Mouse (Mus musculus) gastrocnemius, adult 2 months (tissue): ENCODE results near the gene Fez1. TPM values are rescaled to one million over a fixed set of nuclear protein-coding genes. Genes with fewer than 3 reads are reported as not detected.
A peak's percentile ranks its signal among the peaks of the same experiment; 100 is the strongest.

Source experiments
- DNase-seq: peaks from one replicate; pipeline ENCODE4 v3.0.0; 2022
- H3K27ac ChIP-seq: fragments of 200-600 bp; 2 replicates; pipeline ENCODE4 v1.8.1; 2022; ENCODE audit warnings: mild to moderate bottlenecking
- H3K4me3 ChIP-seq: fragments of 200-600 bp; 2 replicates; pipeline ENCODE4 v1.8.1; 2022; ENCODE audit warnings: mild to moderate bottlenecking, moderate library complexity
- CTCF ChIP-seq: fragments of 200-600 bp; IDR thresholded peaks from 2 replicates; pipeline ENCODE4 v1.8.1; 2022; ENCODE audit warnings: antibody characterized with exemption, mild to moderate bottlenecking, moderate library complexity
- intact Hi-C: fragments of 180-260 bp; cut with DNase I; formaldehyde crosslinking; loops from one replicate; pipeline ENCODE4 v1.15.1; 2025
- total RNA-seq, 2 experiments: library from RNA; stranded (reverse); gene quantifications; 2 replicates each; pipeline ENCODE4 v1.2.3; 2021

Fez1 gene
- total RNA-seq, 2 experiments from 2014 or later = 4.2 to 4.7 TPM

- H3K27ac ChIP-seq = peak overlapping the region; percentile 21; the same call in 1 of the 2 replicates
- DNase-seq = no peak
- no peak for TF ChIP-seq CTCF
- intact Hi-C loops = no loop called here
- H3K4me3 ChIP-seq = no peak overlapping the region
Measured at GRCm38 (mm10) chr9:36918582-36918981, 96.9 kb downstream of the Fez1 start.

GRCm38 (mm10) chr9:36919472-36919871, 97.8 kb downstream of the Fez1 start:
- no peak overlapping the region for H3K4me3 ChIP-seq
- no peak for DNase-seq
- H3K27ac ChIP-seq = peak overlapping the region; percentile 16; the same call in 1 of the 2 replicates
- intact Hi-C loops = no loop called here
- no peak for TF ChIP-seq CTCF

GRCm38 (mm10) chr9:36921718-36922415, 100.2 kb downstream of the Fez1 start:
- H3K4me3 ChIP-seq = no peak overlapping the region
- intact Hi-C loops = no loop called here
- no peak overlapping the region for H3K27ac ChIP-seq
- no peak for TF ChIP-seq CTCF
- no peak for DNase-seq

- no peak for TF ChIP-seq CTCF
- no peak overlapping the region for H3K4me3 ChIP-seq
- no peak for DNase-seq
- intact Hi-C loops = loop anchor here (2.0 kb wide), 1 partner anchor 19 kb away; no protein-coding TSS in a partner anchor
- H3K27ac ChIP-seq = no peak overlapping the region
Measured at GRCm38 (mm10) chr9:36923753-36924152, 102.1 kb downstream of the Fez1 start.

Other genes with a start within 250 kb of the Fez1 start
- not detected for gene Gm17689, start 239.2 kb upstream of the Fez1 start, total RNA-seq
- gene A630095E13Rik, start 178.5 kb upstream of the Fez1 start, total RNA-seq = not detected
- gene Acrv1, start 128.6 kb upstream of the Fez1 start, total RNA-seq = not detected
- gene Chek1, start 94.8 kb upstream of the Fez1 start, total RNA-seq = under 1 TPM in 1 of 2 experiments, not detected in 1; 0.70 TPM
- gene Stt3a, start 54.2 kb upstream of the Fez1 start, total RNA-seq = 10 to 100 TPM; 34.3 to 46.0 TPM
- 10 to 100 TPM; 78.2 to 79.3 TPM for gene Ei24, start 24.5 kb upstream of the Fez1 start, total RNA-seq